Mouse (Mus musculus) forebrain, embryonic 11.5 days (tissue): ENCODE data around the gene Cabp4. TPM values are rescaled to one million over a fixed set of nuclear protein-coding genes. Genes with fewer than 3 reads are reported as not detected.

Source experiments
- ATAC-seq: fragments of 200-750 bp; cut with Nextera tagmentation; replicated peaks from 2 replicates; pipeline ENCODE4 v1.8.0; 2017; ENCODE audit warnings: moderate TSS enrichment; ENCODE audit not compliant: low FRiP score
- DNase-seq: peaks from one replicate; pipeline ENCODE4 v3.0.0-alpha.2; 2017; ENCODE audit warnings: low spot score
- H3K27ac ChIP-seq: fragments of 300-500 bp; sonication (generic); 2 replicates; pipeline ENCODE4 v1.5.1; 2014; ENCODE audit warnings: low read depth, low read length
- H3K27me3 ChIP-seq: fragments of 300-500 bp; sonication (generic); 2 replicates; pipeline ENCODE4 v1.6.1; 2014; ENCODE audit warnings: mild to moderate bottlenecking, low read length, mixed read lengths; ENCODE audit not compliant: control insufficient read depth, insufficient read depth
- H3K36me3 ChIP-seq: fragments of 300-500 bp; sonication (generic); 2 replicates; pipeline ENCODE4 v1.6.1; 2014; ENCODE audit warnings: mild to moderate bottlenecking, low read length, moderate library complexity, mixed read lengths; ENCODE audit not compliant: control insufficient read depth, insufficient read depth
- H3K4me1 ChIP-seq: fragments of 300-500 bp; sonication (generic); replicated peaks from 2 replicates; pipeline ENCODE4 v1.6.1; 2014; ENCODE audit warnings: low read length, mixed read lengths; ENCODE audit not compliant: control insufficient read depth, insufficient read depth
- H3K4me2 ChIP-seq: fragments of 300-500 bp; sonication (generic); 2 replicates; pipeline ENCODE4 v1.6.1; 2014; ENCODE audit warnings: low read depth, mild to moderate bottlenecking, low read length, moderate library complexity, mixed read lengths; ENCODE audit not compliant: severe bottlenecking
- H3K4me3 ChIP-seq: fragments of 300-500 bp; sonication (generic); 2 replicates; pipeline ENCODE4 v1.5.1; 2014; ENCODE audit warnings: low read depth, low read length
- H3K9ac ChIP-seq: fragments of 300-500 bp; sonication (generic); 2 replicates; pipeline ENCODE4 v1.6.1; 2014; ENCODE audit warnings: low read length
- H3K9me3 ChIP-seq: fragments of 300-500 bp; sonication (generic); 2 replicates; pipeline ENCODE4 v1.6.1; 2016; ENCODE audit warnings: low read length, mixed read lengths; ENCODE audit not compliant: control insufficient read depth
- WGBS: fragments of 180-500 bp; shearing (Covaris S2); extraction: QIAGEN DNeasy Blood & Tissue Kit; methylation state at CpG from one replicate; pipeline ENCODE4 v1.1.7; 2014; 5-methylcytosine and 5-hydroxymethylcytosine counted together
- polyA plus RNA-seq: library from polyadenylated mRNA; unstranded; fragments of >200 nt; fragmentation: Nextera tagmentation; extraction: Ambion mirVana; gene quantifications from 2 replicates; pipeline ENCODE4 v1.2.1, GENCODE M21; 2014

Cabp4 gene
- polyA plus RNA-seq, 1 experiment from 2014 or later = not detected

DNA sequence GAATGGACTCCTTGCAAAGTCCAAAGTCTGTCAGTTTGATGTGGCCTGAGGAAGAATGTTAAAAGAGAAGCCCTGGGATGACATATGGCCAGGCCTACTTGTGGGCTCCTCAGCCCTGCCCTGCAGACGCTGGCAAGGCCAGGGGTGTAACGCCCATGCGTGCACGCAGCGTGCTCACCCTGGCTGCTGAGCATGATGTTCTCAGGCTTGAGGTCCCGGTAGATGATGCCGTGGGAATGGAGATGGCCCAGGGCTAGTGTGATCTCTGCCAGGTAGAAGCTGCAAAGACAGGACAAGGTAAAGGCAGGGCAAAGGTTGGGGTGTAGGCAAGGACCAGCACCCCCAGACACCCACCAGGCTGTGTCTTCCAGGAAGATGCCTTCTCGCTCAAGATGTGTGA lies 15.2 kb upstream of the Cabp4 start:
- Histone ChIP-seq H3K4me2 (no peak overlapping the region), H3K4me1 (peaks cover 10% of the 10 kb centered on the region), H3K9ac (no peak overlapping the region), H3K9me3 (no peaks in the 10 kb centered on the region), H3K4me3 (no peak overlapping the region), H3K36me3 (peaks cover 2% of the 10 kb centered on the region; the same call in 1 of the 2 replicates), H3K27ac (no peak overlapping the region), H3K27me3 (no peaks in the 10 kb centered on the region)
- ATAC-seq (no peak), DNase-seq (no peak)
- 97% methylated on average over 8 of the region's 8 CpGs for WGBS

DNA sequence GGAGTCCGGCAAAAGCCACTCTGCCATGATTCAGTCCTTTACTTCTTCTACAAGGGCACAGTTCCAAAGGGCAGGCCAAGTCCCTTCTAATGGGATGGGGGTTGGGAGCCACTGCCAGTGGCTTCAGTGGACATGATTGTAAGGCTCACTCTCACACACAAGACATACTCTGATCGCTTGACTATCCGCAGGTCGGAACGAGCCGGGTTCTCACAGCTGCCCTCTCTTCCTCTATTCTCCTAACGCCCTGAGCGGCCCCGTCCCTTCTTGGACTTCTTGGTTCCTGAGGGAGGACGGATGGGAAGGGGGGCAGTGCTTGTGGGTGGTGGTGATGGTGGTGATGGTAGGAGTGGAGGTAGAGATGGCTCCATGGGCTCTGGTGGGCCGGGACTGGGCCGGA lies 12.9 kb upstream of the Cabp4 start:
- Histone ChIP-seq H3K4me2 (no peak overlapping the region), H3K27ac (no peak overlapping the region), H3K27me3 (no peaks in the 10 kb centered on the region), H3K36me3 (peaks cover 2% of the 10 kb centered on the region; the same call in 1 of the 2 replicates), H3K4me3 (no peak overlapping the region), H3K9me3 (no peaks in the 10 kb centered on the region), H3K9ac (no peak overlapping the region), H3K4me1 (0 out of 2 replicates have a peak, but pooled peaks cover 4% of the 10 kb centered on the region)
- no peak for ATAC-seq
- 89% methylated on average over 12 of the region's 12 CpGs for WGBS
- DNase-seq = no peak

DNA sequence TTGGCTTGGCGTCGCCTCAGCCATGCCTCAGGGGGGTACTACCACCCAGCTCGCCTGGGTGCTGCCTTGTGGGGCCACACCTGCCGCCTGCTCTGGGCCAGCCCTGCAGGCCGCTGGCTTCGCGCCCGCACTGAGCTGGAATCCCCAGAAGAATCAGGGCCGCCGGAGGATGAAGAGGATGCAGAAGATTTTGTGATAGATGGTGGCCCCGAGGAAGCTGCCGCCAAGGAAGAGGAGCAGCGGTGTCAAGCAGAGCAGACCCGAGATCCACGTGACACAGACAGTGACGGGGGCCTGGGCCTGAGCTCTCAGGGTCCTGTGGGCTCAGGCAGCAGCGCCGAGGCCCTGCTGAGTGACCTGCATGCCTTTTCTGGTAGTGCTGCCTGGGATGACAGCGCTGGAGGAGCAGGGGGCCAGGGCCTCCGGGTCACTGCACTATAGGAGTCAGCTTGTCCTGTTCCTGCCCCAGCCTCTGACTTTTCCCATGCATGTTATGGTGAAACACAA lies 12.3 kb upstream of the Cabp4 start:
- Histone ChIP-seq H3K9me3 (no peaks in the 10 kb centered on the region), H3K4me1 (0 out of 2 replicates have a peak, but pooled peaks cover 4% of the 10 kb centered on the region), H3K4me3 (no peak overlapping the region), H3K36me3 (peaks cover 2% of the 10 kb centered on the region; the same call in 1 of the 2 replicates), H3K27ac (no peak overlapping the region), H3K27me3 (no peaks in the 10 kb centered on the region), H3K4me2 (no peak overlapping the region), H3K9ac (no peak overlapping the region)
- DNase-seq = no peak
- ATAC-seq = no peak
- 72% methylated on average over 20 of the region's 20 CpGs for WGBS

DNA sequence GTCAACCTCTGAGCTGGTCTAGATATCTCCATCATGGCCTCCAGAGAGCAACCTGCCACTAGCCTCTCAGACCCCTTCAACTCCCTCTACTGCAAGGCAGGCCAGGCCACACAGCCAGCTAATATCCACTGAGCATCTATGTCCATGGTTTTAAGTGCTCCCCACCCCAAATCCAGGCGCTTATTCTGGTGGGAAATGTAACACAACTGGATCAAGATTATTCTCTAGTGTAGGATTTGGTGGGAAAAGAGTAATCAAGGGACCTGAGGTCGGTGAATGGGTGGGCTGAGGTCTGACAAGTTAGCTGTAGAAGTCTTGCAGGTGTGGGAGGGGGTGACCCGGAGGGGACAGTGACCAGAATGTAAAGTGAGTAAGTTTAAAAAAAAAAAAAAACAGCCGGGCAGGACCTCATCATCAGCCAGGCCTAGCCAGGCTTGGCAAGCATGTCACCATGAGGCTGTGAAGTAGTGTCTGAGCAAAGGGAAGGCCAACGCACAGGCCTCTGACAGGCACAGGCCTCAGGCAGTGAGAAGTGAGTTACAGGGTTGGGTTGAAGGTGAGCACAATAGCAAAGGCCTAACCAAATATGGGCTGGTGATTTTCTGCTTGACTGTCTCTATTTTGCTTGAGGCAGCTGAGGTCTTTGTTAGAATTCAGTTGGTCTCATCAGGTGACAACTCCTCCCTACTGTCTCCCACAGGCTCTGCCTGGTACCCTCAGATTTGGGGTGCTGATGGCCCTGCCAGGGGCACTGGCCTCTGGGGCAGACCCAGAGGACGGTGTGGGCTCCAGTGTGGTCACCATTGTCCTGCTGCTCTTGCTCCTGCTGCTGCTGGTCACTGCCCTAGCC lies 11.6 kb upstream of the Cabp4 start:
- Histone ChIP-seq H3K36me3 (peaks cover 2% of the 10 kb centered on the region; the same call in 1 of the 2 replicates), H3K27me3 (no peaks in the 10 kb centered on the region), H3K4me2 (no peak overlapping the region), H3K4me1 (0 out of 2 replicates have a peak, but pooled peaks cover 4% of the 10 kb centered on the region), H3K27ac (no peak overlapping the region), H3K4me3 (no peak overlapping the region), H3K9ac (no peak overlapping the region), H3K9me3 (no peaks in the 10 kb centered on the region)
- ATAC-seq = no peak
- WGBS = 74% methylated on average over 6 of the region's 6 CpGs
- no peak for DNase-seq

DNA sequence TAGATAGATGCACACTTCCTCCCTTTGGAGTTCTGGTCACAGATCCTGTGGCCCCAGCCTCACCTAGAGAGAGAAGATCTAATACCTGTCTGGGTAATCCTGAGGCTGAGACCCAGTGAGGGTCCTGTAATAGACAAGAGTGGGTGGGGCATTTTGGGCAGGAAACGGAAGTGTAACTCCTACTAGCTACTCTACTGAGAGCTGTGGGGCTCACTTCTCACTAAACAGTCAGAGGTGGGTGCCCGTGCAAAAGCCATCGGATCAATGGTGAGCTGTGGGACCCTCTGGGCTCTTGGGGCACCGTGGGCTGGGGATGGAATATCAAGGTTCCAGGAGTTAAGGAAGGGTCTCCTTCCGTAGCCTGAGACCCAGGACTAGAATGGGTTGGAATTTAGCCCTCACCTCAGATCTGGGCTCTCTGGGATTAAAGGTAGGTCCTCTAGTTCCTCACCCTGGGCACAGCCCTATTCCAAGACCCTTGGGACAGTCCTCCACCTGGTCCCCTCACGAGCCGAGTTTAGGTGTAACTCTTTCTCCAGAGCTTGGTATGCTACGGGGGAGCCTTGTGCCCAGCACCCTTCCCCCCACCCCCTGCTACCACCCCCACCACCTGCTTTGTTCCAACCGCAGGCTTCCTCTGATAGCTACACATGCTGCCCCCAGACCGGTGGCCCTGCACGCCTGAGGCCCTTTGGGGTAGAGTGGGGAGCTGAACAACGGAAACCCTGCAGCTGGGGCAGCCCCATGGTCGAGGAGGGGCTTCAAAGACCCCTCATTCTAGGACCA lies 10.8 kb upstream of the Cabp4 start:
- Histone ChIP-seq H3K4me3 (no peak overlapping the region), H3K4me2 (no peak overlapping the region), H3K27ac (no peak overlapping the region), H3K4me1 (0 out of 2 replicates have a peak, but pooled peaks cover 4% of the 10 kb centered on the region), H3K9ac (no peak overlapping the region), H3K27me3 (no peaks in the 10 kb centered on the region), H3K36me3 (peaks cover 2% of the 10 kb centered on the region; the same call in 1 of the 2 replicates), H3K9me3 (no peaks in the 10 kb centered on the region)
- WGBS = 81% methylated on average over 13 of the region's 13 CpGs
- DNase-seq (no peak), ATAC-seq (no peak)

DNA sequence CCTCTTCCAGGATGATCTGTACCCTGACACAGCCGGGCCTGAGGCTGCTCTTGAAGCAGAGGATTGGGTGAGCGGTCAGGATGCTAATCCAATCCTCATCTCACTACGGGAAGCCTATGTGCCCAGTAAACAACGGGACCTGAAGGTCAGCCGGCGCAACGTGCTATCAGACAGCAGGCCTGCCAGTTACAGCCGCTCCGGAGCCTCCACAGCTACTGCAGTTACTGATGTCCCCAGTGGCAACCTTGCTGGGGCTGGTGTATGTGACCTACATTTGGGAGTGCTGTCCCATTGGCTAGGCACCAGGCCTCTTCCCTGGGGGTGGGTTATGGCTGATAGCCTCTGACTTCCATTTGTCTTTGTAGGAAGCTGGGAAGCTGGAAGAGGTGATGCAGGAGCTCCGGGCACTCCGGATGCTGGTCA lies 9.4 kb upstream of the Cabp4 start, which contains the start of gene Ptprcap:
Gene Ptprcap (plus strand): TSS at position 373 of the 423 bp plus-strand sequence.
- no peak for ATAC-seq
- Histone ChIP-seq H3K9ac (no peak within 1 kb of the TSS), H3K9me3 (no peaks in the 10 kb centered on the region), H3K27me3 (no peaks in the 10 kb centered on the region), H3K36me3 (peaks cover under 1% of the 10 kb centered on the region; the same call in 1 of the 2 replicates), H3K4me2 (no peak within 1 kb of the TSS), H3K27ac (no peak within 1 kb of the TSS), H3K4me1 (peaks cover 8% of the 10 kb centered on the region), H3K4me3 (no peak within 1 kb of the TSS)
- WGBS = 81% methylated on average over 11 of the region's 11 CpGs
- no peak for DNase-seq

DNA sequence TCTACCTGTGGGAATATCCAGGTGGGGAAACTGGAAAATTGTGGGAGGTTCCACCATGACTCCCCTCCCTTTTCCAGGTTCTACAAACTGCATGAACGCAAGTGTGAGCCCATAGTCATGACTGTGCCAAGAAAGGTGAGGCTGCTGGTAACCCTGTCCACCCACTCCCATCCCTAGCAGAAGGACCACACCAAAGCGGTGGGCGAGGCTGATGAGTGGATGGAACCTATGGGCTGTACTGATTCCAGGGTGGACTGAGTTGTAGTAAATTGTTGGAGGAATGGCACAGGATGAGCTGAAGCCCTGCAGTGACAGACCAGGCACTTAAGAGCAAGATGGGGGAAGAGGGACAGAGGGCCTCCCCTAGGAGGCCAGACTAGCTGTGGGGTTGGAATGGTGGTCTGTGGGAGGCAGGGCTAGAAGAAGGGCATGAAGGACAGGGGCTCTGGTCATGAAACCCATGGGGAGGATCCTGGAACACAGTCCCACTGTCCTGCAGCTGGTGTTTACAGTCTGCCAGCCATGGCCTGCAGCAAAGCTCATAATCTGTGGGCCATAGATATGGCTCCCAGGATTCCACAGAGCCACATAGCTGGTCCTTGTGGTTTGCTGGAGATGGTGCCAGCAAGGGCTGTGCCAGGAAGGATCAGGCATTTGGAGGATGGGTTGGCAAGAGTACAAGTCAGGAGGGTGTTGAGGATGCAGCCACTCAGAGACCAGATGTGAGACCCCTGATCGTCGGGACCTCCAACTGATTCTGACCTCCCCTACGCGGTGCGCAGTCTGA lies 8.8 kb upstream of the Cabp4 start:
- 93% methylated on average over 8 of the region's 8 CpGs for WGBS

DNA sequence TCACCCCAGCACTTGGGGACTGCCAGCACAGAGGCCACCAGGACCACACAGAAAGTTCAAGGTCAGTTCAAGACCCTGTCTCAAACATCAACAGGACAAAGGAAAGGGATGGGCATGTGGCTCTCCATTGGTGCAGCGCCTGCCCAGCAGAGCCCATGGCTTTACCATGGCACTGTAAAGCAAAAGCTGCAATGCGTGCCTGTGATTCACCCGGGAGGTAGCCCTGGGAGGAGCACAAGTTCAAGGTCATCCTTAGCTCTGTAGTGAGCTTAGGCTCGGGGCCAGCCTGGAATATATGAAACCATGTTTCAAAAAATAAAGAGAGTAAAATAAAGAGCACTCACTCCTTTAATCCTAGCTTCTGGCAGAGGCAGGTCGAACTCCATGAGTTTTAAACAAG lies 8.1 kb upstream of the Cabp4 start:
- Histone ChIP-seq H3K9ac (no peak overlapping the region), H3K4me1 (peaks cover 11% of the 10 kb centered on the region), H3K4me2 (no peak overlapping the region), H3K4me3 (no peak overlapping the region), H3K27ac (no peak overlapping the region), H3K9me3 (no peaks in the 10 kb centered on the region), H3K27me3 (no peaks in the 10 kb centered on the region), H3K36me3 (no peaks in the 10 kb centered on the region)
- WGBS = 89% methylated on average over 5 of the region's 5 CpGs
- DNase-seq = no peak
- no peak for ATAC-seq

More for the DNA sequence above, 8.8 kb upstream of the Cabp4 start:
- Histone ChIP-seq H3K4me1 (peaks cover 10% of the 10 kb centered on the region), H3K27ac (no peak overlapping the region), H3K27me3 (no peaks in the 10 kb centered on the region), H3K4me2 (no peak overlapping the region), H3K9me3 (no peaks in the 10 kb centered on the region), H3K9ac (no peak overlapping the region), H3K36me3 (no peaks in the 10 kb centered on the region), H3K4me3 (no peak overlapping the region)
- ATAC-seq (no peak), DNase-seq (no peak)
